Mouse (Mus musculus) embryo, embryonic 11.5 days (tissue): ENCODE results near the gene Evi5.
A peak's percentile ranks its signal among the peaks of the same experiment; 100 is the strongest.
"Not testable (repeated sequence)": the region's sequence is repeated elsewhere in the genome, so short reads cannot be mapped to it uniquely, and the experiment has no call there.

ENCODE experiments used
- DNase-seq: peaks from one replicate; pipeline ENCODE4 v3.0.0-alpha.2; 2012; ENCODE audit warnings: low read depth, low spot score

Gene Evi5

DNA sequence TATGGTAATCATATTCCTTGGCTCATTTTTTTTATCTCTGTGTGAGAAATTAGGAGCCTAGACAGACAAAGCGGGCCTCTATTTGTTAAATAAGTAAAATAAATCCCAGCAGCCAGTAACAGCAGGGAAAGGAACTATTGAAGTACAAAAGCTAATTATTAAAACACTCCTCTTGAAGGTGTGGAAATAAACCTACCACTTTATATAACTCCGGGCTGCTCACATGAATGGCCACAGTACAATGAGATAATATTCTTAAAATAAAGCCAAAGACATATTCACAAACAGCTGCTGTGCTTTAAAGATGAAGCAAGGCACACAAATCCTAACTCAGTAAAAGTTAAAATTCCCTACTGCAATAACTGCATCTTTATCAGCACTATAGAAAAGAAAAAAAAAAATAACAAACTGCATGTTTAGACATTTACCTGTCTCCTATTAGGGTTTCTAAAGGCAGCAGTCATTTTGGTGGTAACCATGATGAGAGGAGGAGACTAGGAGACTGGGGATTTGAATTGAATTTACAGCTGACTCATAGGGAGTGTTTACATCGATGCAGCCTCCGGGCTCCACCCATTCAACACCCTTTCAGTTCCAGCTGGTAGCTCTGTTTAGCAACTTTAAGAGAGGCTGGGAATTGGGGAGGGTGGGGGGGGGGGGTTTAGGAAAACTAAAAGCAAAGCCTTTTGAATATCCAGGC is at the start of gene Evi5:
Gene Evi5 (minus strand): TSS at position 547 of the 700 bp plus-strand sequence.
- no peak for DNase-seq

DNA sequence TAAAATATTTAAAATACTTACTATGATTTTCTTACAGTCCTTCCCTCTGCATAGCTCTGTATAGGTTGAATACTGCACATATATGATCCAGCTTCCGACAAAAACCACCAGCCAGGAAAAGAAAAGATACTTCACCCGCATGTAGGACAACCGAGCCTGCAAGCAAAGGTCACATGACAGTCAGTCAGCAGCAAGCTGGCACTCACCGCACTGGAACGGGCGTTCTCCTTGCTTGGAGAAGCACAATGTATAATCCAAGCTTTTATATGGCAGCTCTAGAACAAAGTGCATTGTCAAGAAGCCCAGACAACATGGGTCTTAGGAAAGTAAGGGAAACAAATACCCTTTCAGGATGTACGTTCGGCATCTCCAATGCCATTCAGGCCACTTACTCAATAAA is 49.7 kb upstream of the Evi5 start:
- DNase-seq: no peak

DNA sequence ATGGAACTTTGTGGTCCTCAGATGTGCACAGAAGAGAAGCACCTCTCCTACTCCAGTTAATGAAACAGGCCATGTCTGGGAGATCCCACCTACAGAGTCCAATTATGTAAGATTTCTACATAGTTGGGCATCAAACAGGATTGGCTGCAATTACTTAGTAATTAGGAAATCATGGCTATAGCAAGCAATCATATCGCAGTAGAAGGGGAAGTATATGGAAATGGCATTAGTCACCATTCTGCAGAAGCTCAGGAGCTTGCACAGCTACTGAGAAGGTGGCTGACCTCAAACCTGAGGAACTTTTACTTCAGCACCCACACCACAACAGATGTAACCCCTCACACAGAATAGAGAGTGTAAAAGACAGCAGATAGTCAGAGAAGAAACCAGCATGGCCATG is 47.9 kb upstream of the Evi5 start:
- DNase-seq: no peak

DNA sequence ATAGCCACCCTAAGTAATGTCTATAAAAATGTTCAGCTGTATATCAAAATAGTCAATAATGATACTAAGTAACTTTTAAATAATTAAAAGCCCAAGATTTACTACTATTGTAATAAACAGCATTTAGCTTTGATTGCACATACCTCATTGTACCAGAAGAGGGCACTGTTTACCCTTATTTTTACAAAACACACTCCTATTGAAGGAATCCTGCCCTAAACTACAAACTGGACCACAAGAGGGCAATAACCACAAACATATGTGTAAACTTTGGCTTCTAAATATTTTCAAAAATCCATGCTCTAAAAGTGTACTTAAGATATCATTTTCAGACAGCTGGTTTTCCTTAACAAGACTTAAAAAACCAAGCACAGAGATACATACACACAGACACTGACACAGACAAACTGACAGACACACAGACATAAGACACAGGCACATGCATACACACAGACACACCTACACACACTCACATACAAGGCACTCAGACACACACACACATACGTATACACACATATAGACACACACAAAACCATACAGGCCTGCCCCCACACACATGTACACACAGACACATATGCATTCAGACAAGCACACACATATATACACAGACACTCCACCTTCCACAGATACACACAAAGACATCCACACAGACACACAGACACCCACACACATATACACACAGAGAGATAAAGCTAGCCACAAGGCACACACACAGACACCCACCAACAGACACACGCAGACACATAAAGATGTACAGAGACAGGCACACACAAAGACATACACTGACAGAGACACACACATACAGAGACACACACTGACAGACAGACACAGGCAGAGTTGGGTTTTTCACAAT is 46.7 kb upstream of the Evi5 start:
- DNase-seq: peak; percentile 55

DNA sequence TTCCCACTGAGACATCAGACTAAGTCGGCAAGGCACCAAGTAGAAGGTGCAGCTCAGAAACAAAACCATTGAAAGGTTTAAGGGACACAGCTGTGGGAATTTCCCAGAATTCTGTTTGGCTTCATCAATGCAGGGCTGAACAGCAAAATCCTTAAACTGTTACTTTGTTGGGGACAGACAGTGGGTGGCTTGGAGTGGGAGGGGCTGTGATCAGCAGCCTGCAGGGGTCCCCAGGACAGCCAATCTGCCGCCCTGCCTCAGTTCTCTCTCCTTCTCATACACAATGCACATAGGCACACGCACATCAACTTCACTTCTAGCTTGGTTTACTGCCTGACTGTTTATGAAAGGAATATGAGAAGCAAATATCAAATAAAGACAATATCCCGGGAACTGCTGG is 40.4 kb upstream of the Evi5 start:
- no peak for DNase-seq

DNA sequence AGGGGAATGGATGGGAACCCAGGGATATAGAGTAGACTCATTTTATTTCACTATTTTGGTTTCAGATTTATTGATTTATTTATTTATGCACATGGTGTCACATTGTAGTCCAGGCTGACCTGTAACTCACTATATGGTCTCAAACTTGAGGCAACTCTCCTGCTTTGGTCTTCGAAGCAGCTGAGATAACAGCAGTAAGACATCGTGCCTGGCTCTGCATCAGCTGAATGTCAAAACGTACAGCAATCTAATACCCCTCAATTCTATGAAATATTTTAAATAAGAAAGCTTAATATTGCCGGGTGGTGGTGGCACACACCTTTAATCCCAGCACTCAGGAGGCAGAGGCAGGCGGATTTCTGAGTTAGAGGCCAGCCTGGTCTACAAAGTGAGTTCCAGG is 36.1 kb upstream of the Evi5 start:
- no peak for DNase-seq

DNA sequence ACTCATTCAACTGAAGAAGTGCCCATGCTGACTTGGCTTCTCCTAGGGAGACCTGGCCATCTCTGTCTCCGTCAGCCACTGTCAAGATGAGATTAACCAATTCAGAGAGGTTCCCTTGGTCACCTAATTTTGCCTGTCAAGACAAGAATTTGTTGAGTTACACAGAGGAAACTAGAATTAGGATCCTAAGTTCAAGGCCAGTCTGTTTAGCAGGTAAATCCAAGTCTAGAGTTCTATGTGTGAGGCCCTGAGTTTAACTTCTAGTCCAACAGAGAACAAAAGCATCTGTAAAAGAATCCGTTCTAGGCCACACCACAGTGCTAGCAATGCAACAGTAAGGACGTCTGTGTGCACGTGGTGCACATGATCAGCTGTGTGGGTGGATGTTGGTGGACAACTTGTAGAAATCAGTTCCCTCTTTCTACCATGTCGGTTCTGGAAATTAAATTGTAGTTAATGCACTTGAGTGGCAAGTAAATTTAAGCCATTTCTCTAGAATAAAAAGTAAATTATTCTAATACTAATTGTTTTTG is 35.2 kb upstream of the Evi5 start:
- DNase-seq: no peak

DNA sequence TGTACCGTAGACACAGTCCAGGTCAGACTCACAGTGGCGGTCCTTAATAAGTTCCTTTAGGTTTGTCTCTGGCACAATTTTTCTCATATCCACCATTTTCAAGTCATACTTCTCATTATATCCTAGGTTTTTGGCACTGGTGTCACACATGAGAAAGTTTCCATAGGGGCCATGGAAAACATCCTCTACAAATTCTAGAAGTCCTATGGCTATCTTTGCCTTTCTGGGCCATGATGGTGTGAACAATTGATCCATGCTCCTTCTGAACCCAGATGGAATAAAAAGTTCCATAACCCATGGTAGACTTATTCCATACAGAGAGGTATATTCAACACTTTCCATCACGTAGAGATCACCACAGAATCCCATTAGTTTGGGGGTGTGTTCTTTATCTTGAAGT is 34.8 kb upstream of the Evi5 start:
- DNase-seq: no peak

DNA sequence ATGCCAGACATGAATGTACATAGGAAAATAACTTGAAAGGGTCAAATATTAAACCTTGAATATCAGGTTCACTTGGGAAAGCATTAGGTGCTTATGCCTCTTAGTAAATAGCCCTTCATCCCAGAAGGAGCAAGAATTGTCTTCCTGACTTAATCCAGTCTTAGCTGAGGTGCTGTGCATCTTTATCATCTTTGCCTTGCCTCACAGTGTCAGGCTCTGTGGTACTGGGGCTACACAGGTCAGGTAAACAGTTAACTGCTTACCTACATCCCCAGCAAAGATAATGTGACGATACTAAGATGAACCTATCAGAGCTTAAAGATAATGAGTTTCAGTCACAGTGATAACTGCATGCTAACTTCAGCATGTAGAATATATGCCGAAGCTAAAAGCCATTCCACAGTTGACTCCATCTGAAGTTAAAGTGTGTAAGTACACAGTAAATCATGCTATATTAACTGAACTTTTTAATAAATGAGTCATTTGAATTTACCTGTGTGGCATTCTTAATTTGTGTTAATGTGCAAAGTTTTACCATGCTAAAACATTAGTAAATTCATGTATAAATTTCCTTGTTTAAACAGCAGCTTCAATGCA is 33.7 kb upstream of the Evi5 start:
- no peak for DNase-seq

DNA sequence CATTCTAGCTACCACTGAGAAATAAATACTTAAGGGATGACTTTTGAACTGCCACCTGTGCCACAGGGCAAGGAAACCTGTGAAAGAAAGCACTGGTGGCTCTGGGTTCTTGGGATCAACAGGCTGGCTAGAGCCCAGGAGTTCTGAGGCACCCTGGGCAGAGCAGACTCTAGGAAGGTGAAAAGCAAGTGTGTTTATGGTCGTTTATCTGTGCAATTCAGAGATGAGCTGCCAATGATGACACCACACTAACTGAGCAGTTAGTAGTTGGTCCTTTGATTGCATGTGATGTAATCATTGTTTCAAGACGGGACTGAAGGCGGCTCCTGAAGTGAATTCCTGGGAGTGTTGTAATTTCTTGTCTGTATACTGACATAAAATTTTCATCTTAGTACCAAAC is 29.4 kb upstream of the Evi5 start:
- no peak for DNase-seq

DNA sequence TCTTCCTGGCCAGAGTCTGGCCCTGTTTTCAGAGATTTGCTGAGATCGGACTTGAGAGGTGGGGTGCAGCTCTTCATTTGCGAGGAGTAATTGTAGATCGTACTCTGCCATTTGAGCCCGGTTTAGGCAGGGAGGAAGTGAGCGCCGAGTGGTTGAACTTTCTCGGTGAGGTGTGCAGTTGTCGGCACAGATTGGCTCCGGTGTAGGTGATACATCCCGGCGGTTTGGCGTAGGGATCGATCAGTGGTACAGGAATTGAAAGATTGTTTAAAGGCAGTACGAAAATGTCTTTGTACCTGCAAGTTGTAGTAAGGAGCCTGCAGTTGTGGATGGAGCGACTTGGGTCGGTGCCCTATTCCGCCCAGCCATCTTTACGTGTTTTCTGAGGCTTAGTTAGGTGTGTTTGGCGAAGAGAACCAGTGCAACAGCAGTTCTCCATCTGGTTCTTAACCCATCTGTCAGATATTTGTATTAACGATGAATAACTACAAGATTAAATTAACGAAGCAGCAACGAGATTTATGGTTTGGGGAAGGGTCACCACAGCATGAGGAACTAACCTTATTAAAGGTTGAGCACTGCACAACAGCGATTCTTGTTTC is 26.2 kb upstream of the Evi5 start:
- no peak for DNase-seq

DNA sequence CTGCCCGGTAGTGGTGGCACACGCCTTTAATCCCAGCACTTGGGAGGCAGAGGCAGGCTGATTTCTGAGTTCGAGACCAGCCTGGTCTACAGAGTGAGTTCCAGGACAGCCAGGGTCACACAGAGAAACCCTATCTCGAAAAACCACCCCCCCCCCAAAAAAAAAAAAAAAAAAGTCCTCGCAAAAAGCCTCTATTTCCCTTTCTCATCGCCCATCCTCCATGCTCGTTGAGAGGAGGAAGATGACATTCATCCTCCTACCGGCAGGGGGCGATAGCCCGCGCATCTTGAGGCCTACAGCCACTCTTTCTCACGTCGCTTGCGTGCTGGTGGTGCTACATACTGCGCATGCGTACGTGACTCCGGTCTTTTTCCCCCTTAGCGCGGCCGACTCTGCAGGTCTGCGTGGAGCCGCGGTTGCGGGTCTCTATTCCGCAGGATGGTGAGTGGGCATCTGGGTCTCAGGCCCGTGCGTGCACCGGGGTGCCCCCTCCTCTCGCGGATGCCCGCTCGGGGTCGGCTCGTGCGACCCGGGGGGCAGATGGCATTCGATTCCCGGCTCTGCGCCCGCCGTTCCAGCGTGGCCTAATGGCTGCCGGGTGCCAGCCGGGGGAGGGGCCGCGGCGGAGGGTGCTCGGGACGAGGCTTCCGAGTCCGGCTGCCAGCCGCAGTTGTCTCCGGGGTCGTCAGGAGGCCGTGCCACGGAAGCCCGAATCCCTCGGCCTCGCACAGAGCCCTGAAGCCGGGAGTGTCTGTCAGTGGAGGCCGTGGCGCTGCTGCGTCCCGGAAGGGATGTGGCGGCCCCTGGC is 25.5 kb upstream of the Evi5 start, which contains the start of gene Rpl5:
Gene Rpl5 (plus strand): TSS at position 297 of the 808 bp plus-strand sequence.
- DNase-seq: peak; percentile 92

DNA sequence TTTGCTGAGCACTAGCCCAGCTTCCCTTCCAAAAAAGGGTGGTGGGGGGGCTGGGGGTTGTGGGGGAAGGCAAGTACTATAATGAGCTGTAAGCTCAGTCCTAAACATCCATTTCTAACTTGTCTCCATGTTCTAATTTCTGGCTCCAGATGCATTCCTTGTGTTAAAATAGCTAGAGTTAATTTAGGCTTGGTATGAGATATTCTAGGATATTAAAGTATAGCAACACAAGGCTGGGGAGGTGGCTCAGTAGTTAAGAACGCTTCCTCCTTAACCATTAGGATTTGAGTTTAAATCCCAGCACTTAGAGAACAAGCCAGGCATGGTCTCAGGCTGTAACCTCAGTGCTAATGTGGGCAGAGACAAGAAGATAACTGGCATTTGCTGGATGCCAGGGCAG is 21.4 kb upstream of the Evi5 start:
- no peak for DNase-seq

DNA sequence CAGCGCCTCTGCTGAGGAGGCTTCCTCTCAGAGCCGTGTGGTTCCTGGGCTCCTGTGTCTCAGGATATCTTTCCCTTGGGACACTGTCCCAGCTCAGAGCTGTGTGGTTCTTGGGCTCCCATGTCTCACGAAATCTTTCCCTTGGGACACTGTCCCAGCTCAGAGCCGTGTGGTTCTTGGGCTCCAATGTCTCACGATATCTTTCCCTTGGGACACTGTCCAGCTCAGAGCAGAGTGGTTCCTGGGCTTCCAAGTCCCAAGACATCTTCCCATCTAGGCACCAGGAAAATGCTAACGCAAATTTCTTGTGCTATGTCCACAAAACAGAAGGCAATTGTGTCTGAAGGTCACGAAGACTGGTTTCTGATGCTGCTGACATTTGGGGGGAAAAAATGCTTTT is 19.8 kb upstream of the Evi5 start:
- DNase-seq: no peak

DNA sequence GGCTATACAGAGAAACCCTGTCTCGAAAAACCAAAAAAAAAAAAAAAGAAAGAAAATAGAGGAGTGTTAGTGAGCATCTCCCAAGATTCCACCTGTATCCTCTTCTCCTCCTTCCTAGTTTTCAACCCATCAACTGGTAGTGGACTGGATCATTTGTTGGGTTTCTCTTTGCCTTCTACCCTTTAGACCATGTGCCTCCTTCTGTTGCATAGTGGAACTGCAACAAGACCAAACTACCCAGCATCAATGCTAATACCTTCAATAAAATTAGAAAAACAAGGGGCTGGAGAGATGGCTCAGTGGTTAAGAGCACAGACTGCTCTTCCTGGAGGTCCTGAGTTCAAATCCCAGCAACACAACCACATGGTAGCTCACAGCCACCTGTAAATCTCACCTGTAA is 16.6 kb upstream of the Evi5 start:
- DNase-seq: not testable (repeated sequence)

DNA sequence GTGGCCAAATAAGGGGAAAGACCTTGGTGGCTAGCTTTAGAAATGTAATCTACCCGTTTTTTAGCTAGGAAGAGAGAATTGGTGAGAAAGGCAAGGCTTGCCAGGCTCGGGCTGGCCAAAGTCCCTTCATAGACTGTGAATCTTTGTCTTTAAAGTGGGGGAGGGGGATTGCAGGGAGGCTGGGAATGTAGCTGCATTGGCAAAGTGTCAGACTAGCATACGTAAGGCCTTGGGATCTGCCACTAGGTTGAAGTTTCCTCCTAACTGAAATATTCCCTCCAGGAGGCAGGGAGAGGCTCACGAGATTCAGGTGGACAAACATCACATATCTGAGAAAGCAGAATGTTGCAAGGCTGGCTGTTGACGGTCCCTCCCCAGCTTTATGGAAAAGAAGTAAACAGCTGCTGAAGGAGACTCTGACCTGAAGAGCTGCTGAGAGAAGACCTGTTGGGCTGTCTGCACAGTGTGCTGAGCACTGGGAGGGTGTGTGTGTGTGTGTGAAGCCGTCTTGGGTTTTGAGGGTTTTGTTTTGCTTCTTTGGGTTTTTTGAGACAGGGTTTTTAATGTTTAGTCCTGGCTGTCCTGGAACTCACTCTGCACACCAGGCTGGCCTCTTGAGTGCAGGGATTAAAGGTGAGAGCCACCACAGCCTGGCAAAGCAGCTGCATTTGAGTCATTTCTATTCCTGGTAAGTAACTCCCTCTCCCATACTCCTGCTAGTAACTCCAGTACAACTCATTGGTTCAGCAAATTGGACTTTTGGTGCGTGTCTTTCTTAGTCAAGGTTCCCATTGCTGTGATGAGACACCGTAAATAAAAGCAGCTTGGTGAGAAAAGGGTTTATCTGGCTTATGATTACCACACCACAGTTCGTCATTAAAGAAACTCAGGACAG is 15.3 kb upstream of the Evi5 start:
- DNase-seq: no peak

DNA sequence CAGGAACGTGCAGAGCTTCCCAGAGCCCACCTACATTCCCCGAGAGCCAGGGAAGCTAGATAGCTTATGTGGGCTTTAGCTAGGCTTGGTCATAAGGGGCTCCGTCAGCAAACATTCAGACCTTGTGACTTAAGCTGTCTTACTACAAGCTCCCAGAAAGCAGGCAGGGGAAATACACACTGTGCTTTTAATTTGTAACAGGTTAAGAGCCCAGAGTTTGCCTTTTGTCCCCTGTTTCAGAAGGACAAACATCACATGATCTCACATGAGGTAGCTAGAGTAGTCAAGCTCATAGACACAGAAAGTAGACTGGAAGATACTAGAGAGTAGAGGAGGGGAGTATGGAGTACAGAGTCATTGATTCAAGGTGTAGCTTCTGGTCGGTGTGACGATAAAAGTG is 5.8 kb upstream of the Evi5 start:
- DNase-seq: no peak

DNA sequence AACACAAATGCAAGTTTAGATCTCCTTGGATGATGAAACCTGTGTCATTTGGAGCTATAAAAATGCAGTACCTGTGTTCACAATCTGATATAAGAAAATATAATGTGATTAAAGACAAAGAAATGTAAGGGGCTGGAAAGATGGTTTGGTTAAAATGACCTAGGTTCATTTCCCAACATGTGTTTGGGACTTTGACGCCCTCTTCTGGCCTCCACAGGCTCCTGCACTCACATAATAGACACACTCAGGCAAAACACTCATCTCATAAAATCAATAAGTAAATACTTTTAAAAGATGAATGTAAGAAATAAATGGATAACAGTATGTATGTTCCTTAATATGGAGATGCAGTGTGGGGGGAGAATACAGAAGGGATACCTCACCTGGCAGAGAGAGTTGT is 2.1 kb upstream of the Evi5 start:
- no peak for DNase-seq

DNA sequence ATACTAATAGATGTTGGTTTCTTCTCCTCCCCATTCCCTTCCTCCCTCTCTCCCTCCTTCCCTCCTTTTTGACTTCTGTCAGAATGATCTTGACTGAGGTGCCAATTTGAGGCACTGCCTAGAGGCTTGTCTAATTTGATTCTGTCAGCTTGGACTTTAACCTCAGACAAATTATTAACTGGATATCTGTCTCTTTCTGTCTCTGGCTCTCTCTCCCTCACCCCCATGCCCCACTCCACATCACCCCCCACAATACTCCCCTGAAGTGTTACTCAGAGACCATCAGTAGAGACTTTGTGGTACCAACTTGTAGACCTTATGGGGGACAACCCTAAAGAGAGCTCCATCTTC is 329 bp upstream of the Evi5 start:
- DNase-seq: no peak

DNA sequence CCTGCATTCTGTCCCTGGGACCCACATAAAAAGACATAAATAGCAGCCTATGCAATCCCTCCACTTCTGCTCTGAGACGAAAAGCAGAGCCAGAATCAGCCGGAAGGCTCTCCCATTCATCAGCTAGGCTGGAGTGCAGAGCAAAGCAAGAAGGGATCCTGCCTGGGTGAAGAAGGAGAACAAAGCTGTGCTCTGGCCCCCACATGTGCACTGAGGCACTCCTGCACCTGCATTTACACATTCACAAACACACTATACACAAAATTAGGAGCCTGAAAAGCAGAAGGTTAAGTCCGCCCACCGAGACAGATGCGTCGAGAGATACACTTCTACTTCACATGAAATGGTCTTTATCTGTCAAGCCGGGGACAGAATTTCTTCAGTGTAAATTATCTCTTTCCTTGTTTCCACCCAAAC is 1.0 kb downstream of the Evi5 start:
- no peak for DNase-seq
